Mouse (Mus musculus) hindbrain, embryonic 15.5 days (tissue): ENCODE measurements around the gene Fam43a. TPM values are rescaled to one million over a fixed set of nuclear protein-coding genes. Genes with fewer than 3 reads are reported as not detected.

ENCODE experiments used
- ATAC-seq: fragments of 200-750 bp; cut with Nextera tagmentation; 2 replicates; pipeline ENCODE4 v1.8.0; 2017; ENCODE audit warnings: low read depth, moderate number of reproducible peaks, moderate TSS enrichment; ENCODE audit not compliant: low FRiP score
- H3K27ac ChIP-seq: fragments of 300-500 bp; sonication (generic); replicated peaks from 2 replicates; pipeline ENCODE4 v1.5.1; 2015; ENCODE audit warnings: mild to moderate bottlenecking, inconsistent platforms
- H3K27me3 ChIP-seq: fragments of 300-500 bp; sonication (generic); 2 replicates; pipeline ENCODE4 v1.6.1; 2015; ENCODE audit warnings: control low read depth, inconsistent platforms
- H3K36me3 ChIP-seq: fragments of 300-500 bp; sonication (generic); 2 replicates; pipeline ENCODE4 v1.6.1; 2015; ENCODE audit warnings: control low read depth, inconsistent platforms
- H3K4me1 ChIP-seq: fragments of 300-500 bp; sonication (generic); replicated peaks from 2 replicates; pipeline ENCODE4 v1.6.1; 2015; ENCODE audit warnings: control low read depth, inconsistent platforms
- H3K4me2 ChIP-seq: fragments of 300-500 bp; sonication (generic); 2 replicates; pipeline ENCODE4 v1.6.1; 2015; ENCODE audit warnings: moderate library complexity, mild to moderate bottlenecking, inconsistent platforms
- H3K4me3 ChIP-seq: fragments of 300-500 bp; sonication (generic); 2 replicates; pipeline ENCODE4 v1.5.1; 2015; ENCODE audit warnings: mild to moderate bottlenecking, inconsistent platforms
- H3K9ac ChIP-seq: fragments of 300-500 bp; sonication (generic); 2 replicates; pipeline ENCODE4 v1.6.1; 2015; ENCODE audit warnings: inconsistent platforms
- H3K9me3 ChIP-seq: fragments of 300-500 bp; sonication (generic); 2 replicates; pipeline ENCODE4 v1.6.1; 2016; ENCODE audit warnings: control low read depth, inconsistent platforms
- WGBS: fragments of 180-500 bp; shearing (Covaris S2); methylation state at CpG from one replicate; pipeline ENCODE4 v1.1.7; 2015; 5-methylcytosine and 5-hydroxymethylcytosine counted together
- polyA plus RNA-seq: library from polyadenylated mRNA; unstranded; fragments of >200 nt; fragmentation: Nextera tagmentation; extraction: Ambion mirVana; gene quantifications from 2 replicates; pipeline ENCODE4 v1.2.1, GENCODE M21; 2015

Fam43a gene
- polyA plus RNA-seq, 1 experiment from 2014 or later = 21.6 TPM

GRCm38 (mm10) chr16:30642229-30642628, 42.7 kb downstream of the Fam43a start:
- ATAC-seq = no peak
- Histone ChIP-seq H3K36me3 (no peaks in the 10 kb centered on the region), H3K4me2 (no peak overlapping the region), H3K9me3 (no peaks in the 10 kb centered on the region), H3K4me1 (no peaks in the 10 kb centered on the region), H3K27me3 (no peaks in the 10 kb centered on the region), H3K27ac (no peak overlapping the region), H3K9ac (no peak overlapping the region), H3K4me3 (no peak overlapping the region)
- 77% methylated on average over 3 of the region's 3 CpGs for WGBS

- Histone ChIP-seq H3K4me2 (no peak overlapping the region), H3K27ac (no peak overlapping the region), H3K36me3 (no peaks in the 10 kb centered on the region), H3K9me3 (peaks cover 4% of the 10 kb centered on the region; the same call in 1 of the 2 replicates), H3K9ac (no peak overlapping the region), H3K4me1 (no peaks in the 10 kb centered on the region), H3K27me3 (no peaks in the 10 kb centered on the region), H3K4me3 (no peak overlapping the region)
- no peak for ATAC-seq
- 94% methylated on average over 4 of the region's 4 CpGs for WGBS
Measured at GRCm38 (mm10) chr16:30644981-30645380, 45.5 kb downstream of the Fam43a start.

- Histone ChIP-seq H3K9me3 (peaks cover 4% of the 10 kb centered on the region; the same call in 1 of the 2 replicates), H3K27ac (no peak overlapping the region), H3K4me1 (no peaks in the 10 kb centered on the region), H3K4me2 (no peak overlapping the region), H3K36me3 (no peaks in the 10 kb centered on the region), H3K9ac (no peak overlapping the region), H3K27me3 (no peaks in the 10 kb centered on the region), H3K4me3 (no peak overlapping the region)
- ATAC-seq = no peak
- WGBS = 25% methylated on average over 9 of the region's 9 CpGs
Measured at GRCm38 (mm10) chr16:30645841-30646558, 46.5 kb downstream of the Fam43a start.

- Histone ChIP-seq H3K27ac (no peak overlapping the region), H3K27me3 (no peaks in the 10 kb centered on the region), H3K36me3 (no peaks in the 10 kb centered on the region), H3K4me3 (no peak overlapping the region), H3K9me3 (peaks cover 4% of the 10 kb centered on the region; the same call in 1 of the 2 replicates), H3K4me2 (no peak overlapping the region), H3K4me1 (no peaks in the 10 kb centered on the region), H3K9ac (no peak overlapping the region)
- WGBS = 76% methylated on average over 3 of the region's 3 CpGs
- no peak for ATAC-seq
Measured at GRCm38 (mm10) chr16:30646856-30647255, 47.3 kb downstream of the Fam43a start.

- no peak for ATAC-seq
- no peak overlapping the region for H3K4me3 ChIP-seq
- peaks cover 4% of the 10 kb centered on the region; the same call in 1 of the 2 replicates for H3K9me3 ChIP-seq
- H3K9ac ChIP-seq = no peak overlapping the region
- 94% methylated on average over 1 of the region's 1 CpGs for WGBS
- H3K4me1 ChIP-seq = peaks cover 10% of the 10 kb centered on the region; the same call in 1 of the 2 replicates
- no peaks in the 10 kb centered on the region for H3K27me3 ChIP-seq
- H3K36me3 ChIP-seq = no peaks in the 10 kb centered on the region
- H3K4me2 ChIP-seq = no peak overlapping the region
- no peak overlapping the region for H3K27ac ChIP-seq
Measured at GRCm38 (mm10) chr16:30651292-30651691, 51.8 kb downstream of the Fam43a start.

Other genes starting within 250 kb of the Fam43a start
- 8.8 and 9.6 TPM in 2 replicates for gene Atp13a3, start 193.7 kb upstream of the Fam43a start, polyA plus RNA-seq
- 67.9 and 72.6 TPM in 2 replicates for gene Tmem44, start 48.9 kb upstream of the Fam43a start, polyA plus RNA-seq
- 45.5 and 45.7 TPM in 2 replicates for gene Lsg1, start 12.1 kb upstream of the Fam43a start, polyA plus RNA-seq